Mouse (Mus musculus) hindbrain, embryonic 14.5 days (tissue): ENCODE measurements around the gene Rbfox2. TPM values are rescaled to one million over a fixed set of nuclear protein-coding genes. Genes with fewer than 3 reads are reported as not detected.

Source experiments
- ATAC-seq: fragments of 200-750 bp; cut with Nextera tagmentation; 2 replicates; pipeline ENCODE4 v1.8.0; 2017; ENCODE audit warnings: moderate number of reproducible peaks, mild to moderate bottlenecking, moderate TSS enrichment, moderate library complexity; ENCODE audit not compliant: low FRiP score
- DNase-seq: peaks from one replicate; pipeline ENCODE4 v3.0.0-alpha.2; 2015; ENCODE audit warnings: low spot score
- H3K27ac ChIP-seq: fragments of 300-500 bp; sonication (generic); 2 replicates; pipeline ENCODE4 v1.5.1; 2014; ENCODE audit warnings: mild to moderate bottlenecking, moderate library complexity
- H3K27me3 ChIP-seq: fragments of 300-500 bp; sonication (generic); 2 replicates; pipeline ENCODE4 v1.6.1; 2014; ENCODE audit warnings: mild to moderate bottlenecking, low read length, mixed read lengths; ENCODE audit not compliant: control insufficient read depth, insufficient read depth
- H3K36me3 ChIP-seq: fragments of 300-500 bp; sonication (generic); replicated peaks from 2 replicates; pipeline ENCODE4 v1.6.1; 2014; ENCODE audit not compliant: control insufficient read depth, insufficient read depth
- H3K4me1 ChIP-seq: fragments of 300-500 bp; sonication (generic); replicated peaks from 2 replicates; pipeline ENCODE4 v1.6.1; 2014; ENCODE audit warnings: antibody characterized with exemption, low read length, mixed read lengths; ENCODE audit not compliant: control insufficient read depth, insufficient read depth
- H3K4me2 ChIP-seq: fragments of 300-500 bp; sonication (generic); replicated peaks from 2 replicates; pipeline ENCODE4 v1.6.1; 2014; ENCODE audit warnings: mild to moderate bottlenecking, moderate library complexity
- H3K4me3 ChIP-seq: fragments of 300-500 bp; sonication (generic); replicated peaks from 2 replicates; pipeline ENCODE4 v1.5.1; 2014; ENCODE audit warnings: mild to moderate bottlenecking, low read length
- H3K9ac ChIP-seq: fragments of 300-500 bp; sonication (generic); 2 replicates; pipeline ENCODE4 v1.6.1; 2014
- H3K9me3 ChIP-seq: fragments of 300-500 bp; sonication (generic); 2 replicates; pipeline ENCODE4 v1.6.1; 2016; ENCODE audit warnings: low read length; ENCODE audit not compliant: control insufficient read depth
- WGBS: fragments of 180-500 bp; shearing (Covaris S2); extraction: QIAGEN DNeasy Blood & Tissue Kit; methylation state at CpG from one replicate; pipeline ENCODE4 v1.1.7; 2014; 5-methylcytosine and 5-hydroxymethylcytosine counted together
- polyA plus RNA-seq: library from polyadenylated mRNA; unstranded; fragments of >200 nt; fragmentation: Nextera tagmentation; extraction: Ambion mirVana; gene quantifications from 2 replicates; pipeline ENCODE4 v1.2.1, GENCODE M21; 2014

Gene Rbfox2
- polyA plus RNA-seq, 1 experiment from 2014 or later, result 154 TPM

DNA sequence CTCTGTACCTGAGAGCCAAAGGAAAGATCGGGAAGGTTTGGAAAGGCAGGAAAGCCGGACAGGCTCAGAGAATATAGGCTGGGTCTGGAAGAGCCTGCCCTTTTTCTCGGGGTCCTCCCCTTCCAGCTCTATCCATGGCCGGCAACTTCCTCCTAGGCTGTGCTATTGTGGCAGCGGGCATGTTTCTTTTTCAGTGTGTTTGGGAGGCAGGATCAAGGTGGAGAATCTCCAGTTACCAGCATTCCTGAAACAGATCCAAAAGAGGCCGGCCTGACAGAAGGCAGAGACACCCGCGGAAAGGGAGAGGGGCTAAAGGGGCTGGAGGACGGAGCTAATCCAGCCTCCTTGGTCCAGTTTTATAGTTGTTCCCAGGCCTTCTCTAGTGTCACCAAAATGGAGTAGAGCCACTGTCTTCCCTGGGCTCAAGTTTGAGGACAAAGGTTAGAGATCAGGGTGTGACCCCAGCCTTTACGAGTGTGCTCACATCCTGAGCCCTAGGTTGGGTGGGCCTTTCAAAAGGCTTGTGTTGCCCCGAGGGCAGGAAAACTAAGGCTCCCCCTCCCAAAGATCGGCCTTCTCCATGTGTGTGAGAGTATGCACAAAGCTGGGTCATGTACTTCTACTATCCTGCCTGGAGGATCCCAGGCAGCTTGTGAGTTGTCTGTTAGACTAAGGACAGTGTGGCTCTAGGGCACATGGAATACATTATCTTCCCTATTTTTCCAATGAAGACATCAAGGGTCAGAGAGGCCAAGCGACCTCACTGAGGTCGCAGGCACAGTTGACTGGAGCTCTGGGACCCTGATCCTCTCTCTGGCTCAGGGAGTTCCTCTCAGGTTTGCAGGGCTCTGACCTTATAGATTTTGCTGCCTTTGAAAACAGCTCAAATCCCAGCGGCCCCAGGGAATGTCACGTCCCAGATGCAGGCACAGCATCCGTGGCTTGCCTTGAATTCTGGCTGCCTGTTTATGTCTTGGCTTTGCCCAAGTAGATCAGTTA is 37.6 kb upstream of the Rbfox2 start:
- DNase-seq, result no peak
- Histone ChIP-seq H3K9me3 (no peaks in the 10 kb centered on the region), H3K27ac (peak overlapping the region; percentile 72), H3K4me3 (no peak overlapping the region), H3K9ac (no peak overlapping the region), H3K4me1 (peaks cover 16% of the 10 kb centered on the region), H3K36me3 (no peaks in the 10 kb centered on the region), H3K27me3 (no peaks in the 10 kb centered on the region), H3K4me2 (peak overlapping the region; percentile 43; the same call in 1 of the 2 replicates)
- WGBS, result 43% methylated on average over 17 of the region's 17 CpGs
- ATAC-seq, result 0 out of 2 replicates have a peak, but pooled peaks have one; percentile 17

DNA sequence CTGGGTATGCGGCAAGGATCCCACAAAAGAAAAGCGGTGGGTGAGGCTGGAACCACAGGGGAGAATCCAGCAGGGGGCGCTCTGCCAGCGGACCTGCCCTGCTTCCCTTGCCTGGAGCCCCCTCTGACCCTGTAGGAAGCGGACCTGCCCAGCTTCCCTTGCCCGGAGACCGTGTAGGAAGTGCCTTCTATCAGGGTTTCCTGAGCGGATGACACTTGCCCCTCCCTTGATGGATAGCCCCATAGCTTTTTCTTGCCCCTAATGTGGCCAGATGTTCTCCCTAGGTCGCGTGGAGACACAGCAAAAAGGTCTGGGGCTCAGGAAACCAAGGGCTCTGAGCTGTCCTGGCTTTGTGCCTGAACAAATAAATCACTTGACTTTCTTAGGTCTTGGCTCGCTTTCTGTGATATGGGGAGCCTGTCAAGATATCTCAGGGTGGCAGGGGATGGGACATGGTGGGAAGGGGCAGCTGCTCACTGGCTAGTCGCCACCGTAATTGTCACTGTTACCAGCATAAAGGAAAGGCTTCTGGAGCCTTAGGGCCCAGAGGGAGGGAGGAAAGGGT is 36.8 kb upstream of the Rbfox2 start:
- no peaks in the 10 kb centered on the region for H3K36me3 ChIP-seq
- peak; percentile 64; the same call in 1 of the 2 replicates for ATAC-seq
- H3K27me3 ChIP-seq, result no peaks in the 10 kb centered on the region
- H3K4me3 ChIP-seq, result 0 out of 2 replicates have a peak overlapping the region, but pooled peaks have one; percentile 1
- peak overlapping the region; percentile 43 for H3K4me2 ChIP-seq
- H3K4me1 ChIP-seq, result peaks cover 16% of the 10 kb centered on the region
- peak; percentile 63 for DNase-seq
- peak overlapping the region; percentile 50 for H3K9ac ChIP-seq
- H3K27ac ChIP-seq, result peak overlapping the region; percentile 72
- 7% methylated on average over 13 of the region's 13 CpGs for WGBS
- H3K9me3 ChIP-seq, result no peaks in the 10 kb centered on the region

DNA sequence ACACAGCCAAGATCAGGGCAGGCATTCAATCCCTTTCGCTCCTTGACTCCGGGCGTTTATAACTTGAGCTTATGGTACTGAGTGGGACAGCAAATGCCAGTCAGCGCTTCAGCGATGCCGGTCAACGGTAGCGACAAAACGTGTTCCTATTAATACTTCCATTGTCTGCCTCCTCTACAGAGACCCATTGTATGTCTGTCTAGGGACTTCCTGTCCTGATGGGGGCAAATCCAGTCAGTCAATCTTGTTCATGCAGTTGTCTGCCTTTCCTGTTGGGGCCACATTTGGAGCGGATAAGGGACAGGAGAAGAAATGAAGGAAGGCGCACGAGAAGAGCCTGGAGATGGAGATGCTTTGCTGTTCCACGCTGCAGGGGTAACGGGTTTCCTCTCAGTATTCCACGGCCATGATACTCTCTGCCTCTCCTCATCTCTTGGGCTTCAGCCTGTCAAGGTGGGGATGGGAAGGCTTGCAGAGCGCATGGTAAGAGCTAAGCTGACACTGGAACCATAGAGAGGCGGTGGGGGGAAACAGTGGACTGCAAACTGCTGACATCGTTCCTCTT is 36.2 kb upstream of the Rbfox2 start:
- DNase-seq, result no peak
- H3K4me2 ChIP-seq, result peak overlapping the region; percentile 43
- peak overlapping the region; percentile 50 for H3K9ac ChIP-seq
- no peaks in the 10 kb centered on the region for H3K27me3 ChIP-seq
- H3K4me1 ChIP-seq, result peaks cover 16% of the 10 kb centered on the region
- no peak for ATAC-seq
- no peaks in the 10 kb centered on the region for H3K36me3 ChIP-seq
- WGBS, result 25% methylated on average over 18 of the region's 18 CpGs
- 0 out of 2 replicates have a peak overlapping the region, but pooled peaks have one; percentile 1 for H3K4me3 ChIP-seq
- peak overlapping the region; percentile 72 for H3K27ac ChIP-seq
- H3K9me3 ChIP-seq, result no peaks in the 10 kb centered on the region

DNA sequence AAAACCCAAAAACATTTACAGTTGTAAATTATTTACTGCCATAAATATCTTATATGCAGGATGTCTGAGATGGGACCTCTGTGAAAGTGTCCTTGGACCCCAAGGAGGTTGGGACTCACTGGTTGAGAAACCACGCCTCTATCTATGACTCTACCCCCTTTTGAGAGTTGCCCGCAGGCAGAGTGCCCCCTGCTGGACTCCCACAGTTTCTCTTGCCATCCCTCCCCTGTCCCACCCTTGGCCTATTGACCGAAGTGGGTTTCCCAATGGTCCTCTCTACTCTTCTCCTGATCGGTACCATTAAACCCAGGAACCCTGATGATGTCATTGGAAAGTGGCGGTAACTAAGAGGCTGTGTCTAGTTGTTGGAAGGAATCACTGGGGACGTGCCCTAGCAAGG is 35.2 kb upstream of the Rbfox2 start:
- Histone ChIP-seq H3K4me3 (no peak overlapping the region), H3K27ac (no peak overlapping the region), H3K27me3 (no peaks in the 10 kb centered on the region), H3K4me2 (no peak overlapping the region), H3K9me3 (no peaks in the 10 kb centered on the region), H3K9ac (no peak overlapping the region), H3K36me3 (no peaks in the 10 kb centered on the region), H3K4me1 (peaks cover 16% of the 10 kb centered on the region)
- 89% methylated on average over 6 of the region's 6 CpGs for WGBS
- ATAC-seq, result no peak
- DNase-seq, result no peak

DNA sequence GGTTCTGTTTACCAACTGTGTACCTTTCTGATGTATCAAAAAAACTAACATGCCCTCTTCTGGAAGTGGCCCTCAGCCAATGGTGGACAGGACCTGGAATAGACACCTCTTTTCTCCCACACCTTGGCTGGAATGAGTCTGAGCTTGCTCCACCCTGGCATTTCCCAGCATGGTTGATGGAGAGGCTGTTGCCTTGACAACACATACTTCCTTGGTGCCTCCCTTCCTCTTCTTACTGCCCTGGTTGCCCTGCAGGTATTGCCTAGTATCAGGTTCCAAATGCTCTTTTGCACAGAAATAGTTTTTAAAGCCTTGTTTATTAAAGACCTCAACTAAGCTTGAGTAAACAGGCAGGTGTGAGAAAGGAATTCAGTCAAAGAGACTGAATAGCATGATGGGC is 33.8 kb upstream of the Rbfox2 start:
- Histone ChIP-seq H3K4me3 (no peak overlapping the region), H3K27me3 (no peaks in the 10 kb centered on the region), H3K9ac (no peak overlapping the region), H3K4me1 (peaks cover 21% of the 10 kb centered on the region), H3K27ac (no peak overlapping the region), H3K36me3 (no peaks in the 10 kb centered on the region), H3K9me3 (no peaks in the 10 kb centered on the region), H3K4me2 (no peak overlapping the region)
- ATAC-seq, result no peak
- DNase-seq, result no peak

DNA sequence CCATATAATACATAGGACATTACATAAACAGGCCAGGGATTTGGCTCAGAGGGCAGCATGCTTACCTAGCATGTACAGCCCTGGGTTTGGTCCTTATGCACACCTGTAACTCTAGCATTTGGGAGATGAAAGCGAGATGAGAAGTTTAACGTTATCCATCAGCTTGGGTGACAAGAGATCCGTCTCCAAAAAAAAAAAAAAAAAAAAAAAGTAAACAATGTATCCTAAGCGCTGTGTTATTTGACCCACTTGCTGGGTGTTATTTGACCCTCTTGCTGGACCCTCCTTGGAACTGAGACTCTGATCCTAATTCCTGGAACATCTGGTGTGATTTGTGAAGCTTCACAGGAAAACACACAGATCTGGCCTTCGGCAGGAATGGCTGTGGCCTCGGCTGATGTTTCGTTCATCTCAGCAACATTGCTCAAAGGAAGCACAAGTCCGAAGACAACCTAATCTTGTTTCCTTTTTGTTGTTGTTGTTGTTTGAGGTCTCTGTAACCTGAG is 32.2 kb upstream of the Rbfox2 start:
- H3K9me3 ChIP-seq, result no peaks in the 10 kb centered on the region
- WGBS, result 78% methylated on average over 8 of the region's 8 CpGs
- no peak for ATAC-seq
- DNase-seq, result no peak
- peaks cover 19% of the 10 kb centered on the region for H3K4me1 ChIP-seq
- no peak overlapping the region for H3K4me3 ChIP-seq
- no peaks in the 10 kb centered on the region for H3K27me3 ChIP-seq
- H3K27ac ChIP-seq, result no peak overlapping the region
- no peak overlapping the region for H3K4me2 ChIP-seq
- no peaks in the 10 kb centered on the region for H3K36me3 ChIP-seq
- no peak overlapping the region for H3K9ac ChIP-seq

DNA sequence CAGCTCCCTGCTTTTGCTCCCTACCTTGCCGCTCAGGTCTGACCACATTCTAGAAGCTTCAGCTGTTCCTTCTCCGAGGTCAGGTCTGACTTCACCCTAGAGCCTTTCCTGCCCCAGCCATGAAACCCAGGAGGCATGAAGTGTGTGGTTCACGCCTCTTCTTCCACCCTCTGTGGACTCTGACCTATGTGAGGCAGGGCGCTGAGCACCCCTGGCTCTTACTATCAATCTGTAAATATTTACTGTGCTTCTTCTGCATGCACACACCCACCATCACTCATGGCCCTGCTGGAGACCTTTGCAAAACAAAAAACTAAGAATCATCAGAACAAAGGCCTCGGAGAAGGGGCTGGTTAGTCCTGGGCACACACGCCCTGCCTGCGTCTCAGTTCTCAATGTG is 31.6 kb upstream of the Rbfox2 start:
- no peak overlapping the region for H3K9ac ChIP-seq
- no peak overlapping the region for H3K4me2 ChIP-seq
- WGBS, result 68% methylated on average over 7 of the region's 7 CpGs
- no peaks in the 10 kb centered on the region for H3K27me3 ChIP-seq
- DNase-seq (no peak), ATAC-seq (no peak)
- no peak overlapping the region for H3K27ac ChIP-seq
- no peaks in the 10 kb centered on the region for H3K36me3 ChIP-seq
- no peak overlapping the region for H3K4me3 ChIP-seq
- H3K4me1 ChIP-seq, result peaks cover 14% of the 10 kb centered on the region; the same call in 1 of the 2 replicates
- no peaks in the 10 kb centered on the region for H3K9me3 ChIP-seq

DNA sequence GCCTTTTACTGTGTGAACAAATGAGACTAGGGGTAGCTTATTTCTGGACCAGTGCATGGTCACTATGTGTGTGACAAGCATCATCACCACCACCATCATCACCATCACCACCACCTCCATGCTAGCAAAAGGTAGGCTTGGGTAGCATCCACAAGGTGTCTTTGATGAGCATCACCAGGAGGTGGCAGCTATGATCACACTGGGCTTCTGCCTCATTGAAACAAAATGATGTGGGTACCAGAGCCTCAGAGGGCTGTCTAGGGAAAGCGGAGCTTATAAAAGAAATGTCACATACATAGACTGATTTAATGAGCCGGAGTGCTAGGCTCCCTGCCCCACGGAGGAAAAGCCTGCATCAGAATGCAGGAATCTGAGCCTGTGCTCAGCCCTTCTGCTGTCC is 31.1 kb upstream of the Rbfox2 start:
- no peaks in the 10 kb centered on the region for H3K27me3 ChIP-seq
- DNase-seq (no peak), ATAC-seq (no peak)
- H3K4me2 ChIP-seq, result no peak overlapping the region
- no peaks in the 10 kb centered on the region for H3K36me3 ChIP-seq
- no peaks in the 10 kb centered on the region for H3K9me3 ChIP-seq
- no peak overlapping the region for H3K4me3 ChIP-seq
- H3K4me1 ChIP-seq, result peaks cover 9% of the 10 kb centered on the region; the same call in 1 of the 2 replicates
- H3K9ac ChIP-seq, result no peak overlapping the region
- no peak overlapping the region for H3K27ac ChIP-seq
- WGBS, result 47% methylated on average over 3 of the region's 3 CpGs

DNA sequence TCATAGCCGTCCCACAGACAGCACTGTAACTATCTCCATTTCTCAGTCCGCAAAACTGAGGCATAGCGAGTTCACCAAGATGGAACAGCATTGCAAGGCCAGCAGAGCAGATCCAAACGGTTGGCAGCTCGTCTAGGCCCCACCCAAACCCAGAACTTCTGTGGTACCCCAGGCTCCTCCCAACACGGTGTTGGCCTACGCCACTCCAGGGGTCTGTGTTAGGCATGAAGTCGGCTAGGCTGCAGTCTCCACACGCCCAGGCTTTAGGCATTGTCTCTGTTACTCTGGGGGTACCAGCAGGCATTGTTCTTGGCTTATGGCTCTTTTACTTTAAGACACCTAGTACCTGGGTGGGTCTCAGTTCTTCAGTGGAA is 30.2 kb upstream of the Rbfox2 start:
- no peaks in the 10 kb centered on the region for H3K27me3 ChIP-seq
- 0 out of 2 replicates have a peak, but pooled peaks cover 5% of the 10 kb centered on the region for H3K4me1 ChIP-seq
- DNase-seq (no peak), ATAC-seq (no peak; the same call in 1 of the 2 replicates)
- H3K27ac ChIP-seq, result no peak overlapping the region
- WGBS, result 51% methylated on average over 9 of the region's 9 CpGs
- H3K4me3 ChIP-seq, result no peak overlapping the region
- no peaks in the 10 kb centered on the region for H3K36me3 ChIP-seq
- H3K4me2 ChIP-seq, result peak overlapping the region; percentile 50
- no peak overlapping the region for H3K9ac ChIP-seq
- no peaks in the 10 kb centered on the region for H3K9me3 ChIP-seq
